Mouse (Mus musculus): Measurements from ENCODE around the gene Tmem91. TPM values are rescaled to one million over a fixed set of nuclear protein-coding genes. Genes with fewer than 3 reads are reported as not detected.
A peak's percentile ranks its signal among the peaks of the same experiment; 100 is the strongest.

The Tmem91 gene
- polyA plus RNA-seq, 1 experiment: not detected

- TF ChIP-seq POLR2A (IDR thresholded peaks at IDR 0.05; ENCODE audit: low read depth, low read length) (no peak), CTCF (IDR thresholded peaks at IDR 0.05; ENCODE audit: borderline replicate concordance, insufficient read depth, low read length) (no peak)
- H3K4me3 ChIP-seq (ENCODE audit: insufficient read depth, low read length): peak overlapping the region; percentile 99; the same call in 1 of the 2 replicates
- no peaks in the 10 kb centered on the region for H3K4me1 ChIP-seq (ENCODE audit: control insufficient read depth, insufficient read depth, low read length)
- H3K27ac ChIP-seq (ENCODE audit: insufficient read depth, low read length): no peak overlapping the region
Measured at GRCm38 (mm10) chr7:25620101-25620500, 54.9 kb downstream of the Tmem91 start.

GRCm38 (mm10) chr7:25619722-25619991 is 55.3 kb downstream of the Tmem91 start:
- Histone ChIP-seq H3K4me1 (ENCODE audit: control insufficient read depth, insufficient read depth, low read length) (no peaks in the 10 kb centered on the region), H3K27ac (ENCODE audit: insufficient read depth, low read length) (no peak overlapping the region), H3K4me3 (ENCODE audit: insufficient read depth, low read length) (peak overlapping the region; percentile 99)
- no peak for TF ChIP-seq CTCF (IDR thresholded peaks at IDR 0.05; ENCODE audit: borderline replicate concordance, insufficient read depth, low read length)
- no peak for TF ChIP-seq POLR2A (IDR thresholded peaks at IDR 0.05; ENCODE audit: low read depth, low read length)

Other genes starting within 250 kb of the Tmem91 start
- gene Ceacam1, start 197.6 kb downstream of the Tmem91 start, polyA plus RNA-seq (2011; ENCODE audit: insufficient read length, low read depth, missing spikeins): not detected in 2 replicates
- gene Ceacam2, start 135.3 kb downstream of the Tmem91 start, polyA plus RNA-seq (2011; ENCODE audit: insufficient read length, low read depth, missing spikeins): not detected in 2 replicates
- not detected in 2 replicates for gene Erich4, start 59.3 kb downstream of the Tmem91 start, polyA plus RNA-seq (2011; ENCODE audit: insufficient read length, low read depth, missing spikeins)
- gene Dmac2, start 55.8 kb downstream of the Tmem91 start, polyA plus RNA-seq (2011; ENCODE audit: insufficient read length, low read depth, missing spikeins): 8.2 and 16.7 TPM in 2 replicates
- 0.68 and 0.83 TPM in 2 replicates for gene B3gnt8, start 48.5 kb downstream of the Tmem91 start, polyA plus RNA-seq (2011; ENCODE audit: insufficient read length, low read depth, missing spikeins)
- 15.5 and 16.4 TPM in 2 replicates for gene Bckdha, start 16.2 kb downstream of the Tmem91 start, polyA plus RNA-seq (2011; ENCODE audit: insufficient read length, low read depth, missing spikeins)
- 21.6 and 25.3 TPM in 2 replicates for gene Exosc5, start 16.0 kb downstream of the Tmem91 start, polyA plus RNA-seq (2011; ENCODE audit: insufficient read length, low read depth, missing spikeins)
- 7.8 and 13.1 TPM in 2 replicates for gene B9d2, start 5.6 kb upstream of the Tmem91 start, polyA plus RNA-seq (2011; ENCODE audit: insufficient read length, low read depth, missing spikeins)
- gene Tgfb1, start 11.8 kb upstream of the Tmem91 start, polyA plus RNA-seq (2011; ENCODE audit: insufficient read length, low read depth, missing spikeins): 48.0 and 60.5 TPM in 2 replicates
- gene Ccdc97, start 43.9 kb upstream of the Tmem91 start, polyA plus RNA-seq (2011; ENCODE audit: insufficient read length, low read depth, missing spikeins): 31.5 and 32.0 TPM in 2 replicates
- gene Hnrnpul1, start 79.6 kb upstream of the Tmem91 start, polyA plus RNA-seq (2011; ENCODE audit: insufficient read length, low read depth, missing spikeins): 125 and 155 TPM in 2 replicates
- 232 and 364 TPM in 2 replicates for gene Axl, start 113.5 kb upstream of the Tmem91 start, polyA plus RNA-seq (2011; ENCODE audit: insufficient read length, low read depth, missing spikeins)
- gene Cyp2s1, start 141.7 kb upstream of the Tmem91 start, polyA plus RNA-seq (2011; ENCODE audit: insufficient read length, low read depth, missing spikeins): 0.23 TPM in 1 of 2 replicates, not detected in the other
- gene Cyp2b10, start 222.5 kb upstream of the Tmem91 start, polyA plus RNA-seq (2011; ENCODE audit: insufficient read length, low read depth, missing spikeins): not detected in 2 replicates

Data from embryonic fibroblast, embryonic 13.5 days (primary cell).